Mouse (Mus musculus): ENCODE measurements at regions not wholly inside any gene's neighbourhood (a gene's known extent, or its start where the extent isn't known, plus 50 kb on each side); places are given as distances from the start of the nearest gene placed in this dataset.

DNA sequence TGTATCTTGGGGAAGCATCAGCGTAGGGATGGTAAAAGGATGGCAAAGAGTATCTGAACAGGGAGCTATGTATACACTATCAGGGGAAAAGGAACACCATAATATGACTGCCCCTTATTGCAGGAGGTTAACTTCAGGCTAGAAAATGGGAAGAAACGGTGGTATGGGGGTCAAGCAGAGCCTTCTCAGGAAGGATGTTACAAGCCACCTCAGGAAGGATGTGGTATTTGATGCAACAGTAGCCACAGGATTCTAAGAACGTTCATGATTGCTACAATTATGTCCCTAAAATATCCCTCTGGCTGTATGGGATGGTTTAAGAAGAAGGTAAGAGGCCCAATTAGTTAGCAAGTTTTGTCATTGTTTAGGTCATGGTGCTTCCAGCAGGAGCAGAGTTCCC lies 249.5 kb downstream of the Inhba start:
- no peak overlapping the region for H3K4me2 ChIP-seq (replicated peaks)
- 75% methylated on average over 3 of the region's 3 CpGs for WGBS
- no peak overlapping the region for H3K4me3 ChIP-seq

DNA sequence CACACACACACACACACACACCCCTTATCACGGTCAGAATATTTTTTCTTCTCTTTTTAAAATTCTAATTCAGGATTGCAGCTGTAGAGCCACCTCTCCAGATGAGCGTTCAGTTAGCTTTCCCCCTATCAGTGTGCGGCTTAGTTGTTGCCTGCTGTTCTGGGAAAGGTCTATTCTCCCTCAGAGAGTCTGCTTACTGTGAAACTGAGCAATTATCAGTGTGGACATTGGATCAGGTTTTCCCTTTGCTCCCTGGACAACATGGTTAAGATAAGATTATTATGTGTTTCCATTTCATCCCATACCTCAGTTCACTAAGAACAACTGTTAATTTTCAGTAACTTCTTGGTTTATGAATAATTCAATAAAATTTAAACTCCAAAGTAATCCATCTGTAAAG lies 268.3 kb downstream of the Inhba start:
- 82% methylated on average over 3 of the region's 3 CpGs for WGBS
- H3K27me3 ChIP-seq: no peaks in the 10 kb centered on the region

More for the DNA sequence above, 249.5 kb downstream of the Inhba start:
- no peaks in the 10 kb centered on the region for H3K36me3 ChIP-seq
- no peak overlapping the region for H3K9ac ChIP-seq
- no peaks in the 10 kb centered on the region for H3K4me1 ChIP-seq
- H3K27ac ChIP-seq: no peak overlapping the region
- no peaks in the 10 kb centered on the region for H3K27me3 ChIP-seq
- no peaks in the 10 kb centered on the region for H3K9me3 ChIP-seq
- ATAC-seq (ENCODE audit: insufficient number of reproducible peaks, insufficient read depth, low FRiP score, low TSS enrichment): no peak

DNA sequence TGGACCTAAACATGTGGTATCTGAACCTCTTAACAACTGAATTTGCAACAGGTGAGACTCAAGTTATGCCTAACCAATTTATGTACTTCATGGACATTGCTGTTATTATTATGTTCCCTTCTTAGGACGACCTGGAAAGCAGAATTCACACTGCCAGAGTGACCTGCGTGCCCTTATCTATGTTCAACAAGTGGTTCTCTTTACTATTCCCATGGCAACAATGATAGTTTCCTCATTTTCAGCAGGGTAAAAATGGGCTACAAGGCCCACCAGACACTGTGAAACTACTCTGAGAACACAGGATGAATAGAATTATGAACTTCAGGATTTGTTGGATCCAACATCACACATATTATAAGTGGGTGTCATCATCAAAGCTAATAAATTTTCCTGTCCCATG lies 269.1 kb downstream of the Inhba start:
- Histone ChIP-seq H3K36me3 (no peaks in the 10 kb centered on the region), H3K9ac (no peak overlapping the region), H3K27me3 (no peaks in the 10 kb centered on the region), H3K4me3 (no peak overlapping the region), H3K4me2 (replicated peaks) (no peak overlapping the region), H3K27ac (no peak overlapping the region), H3K4me1 (no peaks in the 10 kb centered on the region), H3K9me3 (no peaks in the 10 kb centered on the region)
- no peak for ATAC-seq (ENCODE audit: insufficient number of reproducible peaks, insufficient read depth, low FRiP score, low TSS enrichment)
- 50% methylated on average over 2 of the region's 2 CpGs for WGBS

More for the DNA sequence above, 268.3 kb downstream of the Inhba start:
- Histone ChIP-seq H3K9ac (no peak overlapping the region), H3K27ac (no peak overlapping the region), H3K4me2 (replicated peaks) (no peak overlapping the region), H3K4me1 (no peaks in the 10 kb centered on the region), H3K4me3 (no peak overlapping the region), H3K36me3 (no peaks in the 10 kb centered on the region), H3K9me3 (no peaks in the 10 kb centered on the region)
- no peak for ATAC-seq (ENCODE audit: insufficient number of reproducible peaks, insufficient read depth, low FRiP score, low TSS enrichment)

- Histone ChIP-seq H3K4me2 (replicated peaks) (no peak overlapping the region), H3K4me1 (no peaks in the 10 kb centered on the region), H3K27ac (no peak overlapping the region), H3K27me3 (no peaks in the 10 kb centered on the region), H3K36me3 (no peaks in the 10 kb centered on the region), H3K9ac (no peak overlapping the region), H3K4me3 (no peak overlapping the region), H3K9me3 (no peaks in the 10 kb centered on the region)
- no peak for ATAC-seq (ENCODE audit: insufficient number of reproducible peaks, insufficient read depth, low FRiP score, low TSS enrichment)
These were observed 270.1 kb downstream of the Inhba start for GRCm38 (mm10) chr13:16281777-16282176.

DNA sequence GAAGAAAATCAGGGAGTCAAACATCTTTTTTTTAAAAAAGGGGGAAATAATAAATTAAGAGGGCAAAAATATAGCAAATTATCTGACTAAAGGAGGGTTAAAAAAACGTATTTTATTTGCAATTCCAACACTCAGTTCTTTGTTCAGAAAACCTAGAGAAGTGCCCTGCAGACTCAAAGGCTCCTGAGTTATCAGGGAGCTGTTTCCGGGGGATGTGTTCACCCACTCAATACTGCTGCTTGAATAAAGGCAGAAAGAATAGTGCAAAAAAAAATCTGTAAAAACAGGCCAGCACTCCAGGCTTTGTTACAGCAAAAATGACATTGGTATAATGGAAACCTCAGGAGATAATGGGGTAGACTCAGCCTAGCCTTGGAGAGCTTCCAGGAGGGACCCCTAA lies 270.6 kb downstream of the Inhba start:
- Histone ChIP-seq H3K4me2 (replicated peaks) (no peak overlapping the region), H3K4me1 (no peaks in the 10 kb centered on the region), H3K9ac (no peak overlapping the region), H3K9me3 (no peaks in the 10 kb centered on the region), H3K36me3 (no peaks in the 10 kb centered on the region), H3K4me3 (no peak overlapping the region), H3K27me3 (no peaks in the 10 kb centered on the region), H3K27ac (no peak overlapping the region)
- 51% methylated on average over 2 of the region's 2 CpGs for WGBS
- ATAC-seq (ENCODE audit: insufficient number of reproducible peaks, insufficient read depth, low FRiP score, low TSS enrichment): no peak

DNA sequence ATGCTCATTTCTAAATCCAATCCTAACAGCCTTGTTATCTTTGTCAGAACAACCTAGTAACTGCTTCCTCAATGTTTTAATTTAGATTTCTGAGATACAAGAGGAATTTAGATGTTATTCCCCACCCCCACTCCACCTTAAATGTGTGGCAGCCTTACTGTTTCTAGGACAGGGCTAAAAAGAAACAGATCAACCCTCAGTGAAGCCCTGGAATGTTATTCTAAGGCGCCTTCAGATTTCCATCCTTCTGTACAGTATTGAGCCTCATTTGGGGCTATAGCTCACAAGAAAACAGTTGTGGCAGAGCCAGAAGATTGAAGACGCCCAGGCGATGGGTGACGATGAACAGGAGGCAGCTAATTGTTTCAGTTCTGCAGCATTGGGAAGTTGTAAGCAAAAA lies 271.7 kb downstream of the Inhba start:
- Histone ChIP-seq H3K4me3 (no peak overlapping the region), H3K4me1 (no peaks in the 10 kb centered on the region), H3K27me3 (no peaks in the 10 kb centered on the region), H3K27ac (no peak overlapping the region), H3K9ac (no peak overlapping the region), H3K36me3 (no peaks in the 10 kb centered on the region), H3K9me3 (no peaks in the 10 kb centered on the region), H3K4me2 (replicated peaks) (no peak overlapping the region)
- no peak for ATAC-seq (ENCODE audit: insufficient number of reproducible peaks, insufficient read depth, low FRiP score, low TSS enrichment)
- 56% methylated on average over 4 of the region's 4 CpGs for WGBS

GRCm38 (mm10) chr13:16289633-16290032 lies 278.0 kb downstream of the Inhba start:
- H3K4me2 ChIP-seq (replicated peaks): no peak overlapping the region
- ATAC-seq (ENCODE audit: insufficient number of reproducible peaks, insufficient read depth, low FRiP score, low TSS enrichment): no peak
- no peaks in the 10 kb centered on the region for H3K36me3 ChIP-seq
- no peaks in the 10 kb centered on the region for H3K4me1 ChIP-seq
- H3K27me3 ChIP-seq: no peaks in the 10 kb centered on the region
- no peaks in the 10 kb centered on the region for H3K9me3 ChIP-seq
- H3K4me3 ChIP-seq: no peak overlapping the region
- no peak overlapping the region for H3K9ac ChIP-seq
- 68% methylated on average over 2 of the region's 2 CpGs for WGBS
- no peak overlapping the region for H3K27ac ChIP-seq

- ATAC-seq (ENCODE audit: insufficient number of reproducible peaks, insufficient read depth, low FRiP score, low TSS enrichment): no peak
- Histone ChIP-seq H3K27me3 (no peaks in the 10 kb centered on the region), H3K4me3 (no peak overlapping the region), H3K9me3 (no peaks in the 10 kb centered on the region), H3K36me3 (no peaks in the 10 kb centered on the region), H3K4me2 (replicated peaks) (no peak overlapping the region), H3K9ac (no peak overlapping the region), H3K27ac (no peak overlapping the region), H3K4me1 (no peaks in the 10 kb centered on the region)
- WGBS: 88% methylated on average over 2 of the region's 2 CpGs
These were observed 279.1 kb downstream of the Inhba start for GRCm38 (mm10) chr13:16290784-16291183.

- no peak overlapping the region for H3K9ac ChIP-seq
- no peak overlapping the region for H3K4me3 ChIP-seq
- H3K27ac ChIP-seq: no peak overlapping the region
- no peak for ATAC-seq (ENCODE audit: insufficient number of reproducible peaks, insufficient read depth, low FRiP score, low TSS enrichment)
- no peaks in the 10 kb centered on the region for H3K27me3 ChIP-seq
- H3K36me3 ChIP-seq: no peaks in the 10 kb centered on the region
- no peaks in the 10 kb centered on the region for H3K4me1 ChIP-seq
- H3K4me2 ChIP-seq (replicated peaks): no peak overlapping the region
- WGBS: 87% methylated on average over 6 of the region's 6 CpGs
- H3K9me3 ChIP-seq: no peaks in the 10 kb centered on the region
These were observed 280.1 kb downstream of the Inhba start for GRCm38 (mm10) chr13:16291661-16292291.

DNA sequence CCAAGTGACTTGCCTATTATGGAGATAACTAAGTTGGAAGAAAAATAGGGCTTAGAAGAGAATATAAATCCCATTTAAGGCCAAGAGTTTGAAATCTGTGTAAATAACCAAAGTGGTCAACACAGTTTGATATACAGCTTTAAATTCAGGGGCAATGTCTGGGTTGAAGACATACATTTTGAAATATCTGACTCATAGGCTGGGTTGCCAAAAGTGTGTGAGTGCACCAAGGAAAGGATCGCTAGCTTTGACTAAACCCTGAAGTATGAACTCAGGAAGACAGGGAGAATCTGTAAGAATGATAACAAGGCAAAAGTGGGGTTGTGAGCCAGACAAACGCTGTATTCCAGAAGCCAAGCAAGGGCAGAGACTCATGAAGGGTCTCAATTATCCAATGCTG lies 288.1 kb downstream of the Inhba start:
- no peak for ATAC-seq (ENCODE audit: insufficient number of reproducible peaks, insufficient read depth, low FRiP score, low TSS enrichment)
- H3K9ac ChIP-seq: no peak overlapping the region

DNA sequence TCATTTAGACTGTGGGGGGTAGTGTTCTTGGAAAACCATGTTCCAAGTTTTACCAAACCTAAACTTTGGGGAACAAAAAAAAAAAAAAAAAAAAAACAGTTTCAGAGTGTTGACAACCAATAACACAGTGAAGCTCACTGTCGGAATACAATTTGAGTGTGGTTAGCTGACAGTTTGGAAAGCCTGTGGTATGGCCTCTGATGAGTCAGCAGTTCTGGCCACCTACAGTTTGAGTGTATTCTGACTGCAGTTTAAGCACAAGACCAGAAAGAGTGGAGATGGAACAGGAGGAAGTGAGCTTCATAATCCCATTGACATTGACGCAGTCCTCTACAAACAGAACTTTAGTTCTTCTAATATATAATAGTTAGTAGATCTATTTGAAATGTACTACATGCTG lies 303.0 kb downstream of the Inhba start:
- Histone ChIP-seq H3K9me3 (no peaks in the 10 kb centered on the region), H3K36me3 (no peaks in the 10 kb centered on the region), H3K4me2 (replicated peaks) (no peak overlapping the region), H3K9ac (no peak overlapping the region), H3K27me3 (no peaks in the 10 kb centered on the region), H3K4me1 (no peaks in the 10 kb centered on the region), H3K4me3 (no peak overlapping the region), H3K27ac (no peak overlapping the region)
- 85% methylated on average over 2 of the region's 2 CpGs for WGBS
- no peak for ATAC-seq (ENCODE audit: insufficient number of reproducible peaks, insufficient read depth, low FRiP score, low TSS enrichment)

More for the DNA sequence above, 288.1 kb downstream of the Inhba start:
- no peak overlapping the region for H3K4me2 ChIP-seq (replicated peaks)
- 80% methylated on average over 2 of the region's 2 CpGs for WGBS
- H3K27ac ChIP-seq: no peak overlapping the region
- H3K9me3 ChIP-seq: no peaks in the 10 kb centered on the region
- no peaks in the 10 kb centered on the region for H3K4me1 ChIP-seq
- H3K4me3 ChIP-seq: no peak overlapping the region
- H3K27me3 ChIP-seq: no peaks in the 10 kb centered on the region
- H3K36me3 ChIP-seq: no peaks in the 10 kb centered on the region

DNA sequence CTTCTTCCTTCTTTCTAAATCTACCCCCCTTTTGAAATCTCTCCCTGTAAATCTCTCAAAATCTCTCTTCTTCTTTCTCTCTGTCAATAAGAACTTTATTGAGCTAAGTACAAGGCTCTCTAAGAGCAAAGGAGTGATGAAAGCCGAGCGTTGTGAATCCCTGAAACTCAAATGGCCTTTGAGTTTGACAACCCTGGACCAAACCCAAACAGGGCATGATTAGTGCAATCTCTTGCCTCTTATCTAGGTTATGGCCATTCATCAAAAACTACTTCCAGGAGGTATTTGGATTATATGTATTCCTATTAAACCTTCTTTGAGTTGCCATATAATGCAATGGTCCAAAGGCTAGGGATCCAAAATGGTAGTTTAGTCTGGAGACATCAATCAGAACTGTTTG lies 304.0 kb downstream of the Inhba start:
- WGBS: 85% methylated on average over 2 of the region's 2 CpGs
- Histone ChIP-seq H3K9ac (no peak overlapping the region), H3K27me3 (no peaks in the 10 kb centered on the region), H3K36me3 (no peaks in the 10 kb centered on the region), H3K4me3 (no peak overlapping the region), H3K9me3 (no peaks in the 10 kb centered on the region), H3K4me2 (replicated peaks) (no peak overlapping the region), H3K27ac (no peak overlapping the region), H3K4me1 (no peaks in the 10 kb centered on the region)
- no peak for ATAC-seq (ENCODE audit: insufficient number of reproducible peaks, insufficient read depth, low FRiP score, low TSS enrichment)

GRCm38 (mm10) chr13:16316581-16316980 lies 304.9 kb downstream of the Inhba start:
- ATAC-seq (ENCODE audit: insufficient number of reproducible peaks, insufficient read depth, low FRiP score, low TSS enrichment): no peak
- no peak overlapping the region for H3K4me2 ChIP-seq (replicated peaks)
- no peaks in the 10 kb centered on the region for H3K36me3 ChIP-seq
- no peaks in the 10 kb centered on the region for H3K27me3 ChIP-seq
- H3K9ac ChIP-seq: no peak overlapping the region
- no peaks in the 10 kb centered on the region for H3K9me3 ChIP-seq
- WGBS: 89% methylated on average over 2 of the region's 2 CpGs
- H3K4me1 ChIP-seq: no peaks in the 10 kb centered on the region
- H3K4me3 ChIP-seq: no peak overlapping the region
- no peak overlapping the region for H3K27ac ChIP-seq
